In genomic region chr12:117915826-117916588, GRCm38 (mm10) we compare ENCODE assay signal across 12 mouse cellular contexts.
DNase-seq lines count a peak whose midpoint lies in the region; ATAC-seq lines count a peak whose summit lies in the region.
"Had no signal": no experiment of that assay in that cellular context is flagged by ENCODE, and none has a peak within 500 bp of the region (broad histone marks: within the 10 kb centered on the region; RNA-seq: fewer than 3 reads in every experiment).

No protein-coding gene starts in this region.

- peak; percentile 50 for ATAC-seq in forebrain, embryonic 16.5 days
- ATAC-seq in kidney, embryonic 16.5 days (ENCODE audit: low FRiP score, low TSS enrichment) = peak; percentile 72; the same call in 1 of the 2 replicates
- ATAC-seq in neural tube, embryonic 14.5 days (ENCODE audit: low read depth) = no peak; the same call in 1 of the 2 replicates

- H3K36me3 ChIP-seq in forebrain, embryonic 16.5 days (ENCODE audit: control insufficient read depth, insufficient read depth) = no peaks in the 10 kb centered on the region
- H3K36me3 ChIP-seq in kidney, embryonic 16.5 days (ENCODE audit: insufficient read depth, low read length) = no peaks in the 10 kb centered on the region
- no peaks in the 10 kb centered on the region for H3K36me3 ChIP-seq in neural tube, embryonic 14.5 days (ENCODE audit: control insufficient read depth, insufficient read depth, low read length)
- H3K36me3 ChIP-seq: heart, embryonic 15.5 days; liver, embryonic 13.5 days had no signal

- H3K4me2 ChIP-seq in forebrain, embryonic 16.5 days (ENCODE audit: low read length) = no peak overlapping the region
- H3K4me2 ChIP-seq in kidney, embryonic 16.5 days (replicated peaks; ENCODE audit: low read depth, low read length) = no peak overlapping the region; the same call in 1 of the 2 replicates
- H3K4me2 ChIP-seq in neural tube, embryonic 14.5 days (ENCODE audit: low read depth, low read length) = 0 out of 2 replicates have a peak overlapping the region, but pooled peaks have one; percentile 8
- H3K4me2 ChIP-seq: heart, embryonic 15.5 days; liver, embryonic 13.5 days had no signal

- H3K9me3 ChIP-seq in forebrain, embryonic 16.5 days (ENCODE audit: control insufficient read depth, low read length) = no peaks in the 10 kb centered on the region
- H3K9me3 ChIP-seq in kidney, embryonic 16.5 days (ENCODE audit: low read length) = no peaks in the 10 kb centered on the region
- H3K9me3 ChIP-seq in neural tube, embryonic 14.5 days (ENCODE audit: control insufficient read depth, low read length) = no peaks in the 10 kb centered on the region
- H3K9me3 ChIP-seq: heart, embryonic 15.5 days; liver, embryonic 13.5 days had no signal

- no peaks in the 10 kb centered on the region for H3K27me3 ChIP-seq in forebrain, embryonic 16.5 days (replicated peaks; ENCODE audit: control insufficient read depth, insufficient read depth, low read length)
- no peaks in the 10 kb centered on the region for H3K27me3 ChIP-seq in kidney, embryonic 16.5 days (ENCODE audit: insufficient read depth, low read length)
- H3K27me3 ChIP-seq in neural tube, embryonic 14.5 days (ENCODE audit: control insufficient read depth, insufficient read depth, low read length) = no peaks in the 10 kb centered on the region
- H3K27me3 ChIP-seq: heart, embryonic 15.5 days; liver, embryonic 13.5 days had no signal

- peaks cover 11% of the 10 kb centered on the region for H3K4me1 ChIP-seq in forebrain, embryonic 16.5 days (replicated peaks; ENCODE audit: control insufficient read depth, insufficient read depth, low read length)
- peaks cover 15% of the 10 kb centered on the region for H3K4me1 ChIP-seq in kidney, embryonic 16.5 days (ENCODE audit: insufficient read depth, low read length)
- H3K4me1 ChIP-seq in neural tube, embryonic 14.5 days (ENCODE audit: control insufficient read depth, insufficient read depth, low read length) = peaks cover 7% of the 10 kb centered on the region; the same call in 1 of the 2 replicates
- H3K4me1 ChIP-seq: heart, embryonic 15.5 days; liver, embryonic 13.5 days had no signal

- no peak overlapping the region for H3K4me3 ChIP-seq in forebrain, embryonic 16.5 days (replicated peaks; ENCODE audit: low read length)
- H3K4me3 ChIP-seq in kidney, embryonic 16.5 days (ENCODE audit: low read length) = no peak overlapping the region
- no peak overlapping the region for H3K4me3 ChIP-seq in neural tube, embryonic 14.5 days (ENCODE audit: low read depth, low read length)
- H3K4me3 ChIP-seq: heart, embryonic 15.5 days; liver, embryonic 13.5 days had no signal

- WGBS in forebrain, embryonic 16.5 days = 23% methylated on average over 10 of the region's 10 CpGs
- WGBS in kidney, embryonic 16.5 days = 50% methylated on average over 10 of the region's 10 CpGs
- WGBS in neural tube, embryonic 14.5 days = 32% methylated on average over 10 of the region's 10 CpGs

- no peak overlapping the region for H3K9ac ChIP-seq in forebrain, embryonic 16.5 days (replicated peaks; ENCODE audit: low read depth, low read length)
- no peak overlapping the region for H3K9ac ChIP-seq in kidney, embryonic 16.5 days (replicated peaks; ENCODE audit: low read length)
- H3K9ac ChIP-seq in neural tube, embryonic 14.5 days (replicated peaks; ENCODE audit: low read depth, low read length) = no peak overlapping the region
- H3K9ac ChIP-seq: heart, embryonic 15.5 days; liver, embryonic 13.5 days had no signal

- no peak overlapping the region for H3K27ac ChIP-seq in forebrain, embryonic 16.5 days (ENCODE audit: low read length)
- H3K27ac ChIP-seq in kidney, embryonic 16.5 days (ENCODE audit: low read length) = peak overlapping the region; percentile 73
- H3K27ac ChIP-seq in neural tube, embryonic 14.5 days (ENCODE audit: low read depth, low read length) = no peak overlapping the region
- H3K27ac ChIP-seq: heart, embryonic 15.5 days; liver, embryonic 13.5 days had no signal

- peak; percentile 49 for DNase-seq in kidney, adult 11 months
- no peak for DNase-seq in kidney, postnatal 10 days
- DNase-seq in B cell, adult 2 months = no peak
- DNase-seq in spleen, adult 12 weeks (ENCODE audit: low spot score) = no peak
- DNase-seq in lung, postnatal 4 days = no peak
- DNase-seq: cerebellum, adult 9-10 months; gastrocnemius, postnatal 14 days; liver, embryonic 13.5 days had no signal
